Mouse (Mus musculus) kidney, postnatal 0 days (tissue): ENCODE measurements around the gene Dusp28. TPM values are rescaled to one million over a fixed set of nuclear protein-coding genes. Genes with fewer than 3 reads are reported as not detected.

Source experiments
- ATAC-seq: fragments of 200-750 bp; cut with Nextera tagmentation; replicated peaks from 2 replicates; pipeline ENCODE4 v1.8.0; 2017; ENCODE audit warnings: low read depth, moderate number of reproducible peaks, moderate TSS enrichment, moderate library complexity; ENCODE audit not compliant: low FRiP score
- DNase-seq: peaks from one replicate; pipeline ENCODE4 v3.0.0-alpha.2; 2016; ENCODE audit warnings: low spot score
- H3K27ac ChIP-seq: fragments of 300-500 bp; sonication (generic); 2 replicates; pipeline ENCODE4 v1.5.1; 2014; ENCODE audit warnings: mild to moderate bottlenecking
- H3K27me3 ChIP-seq: fragments of 300-500 bp; sonication (generic); 2 replicates; pipeline ENCODE4 v1.6.1; 2014; ENCODE audit warnings: low read length, mixed read lengths; ENCODE audit not compliant: insufficient read depth
- H3K36me3 ChIP-seq: fragments of 300-500 bp; sonication (generic); 2 replicates; pipeline ENCODE4 v1.6.1; 2014; ENCODE audit warnings: low read length, mixed read lengths; ENCODE audit not compliant: insufficient read depth
- H3K4me1 ChIP-seq: fragments of 300-500 bp; sonication (generic); replicated peaks from 2 replicates; pipeline ENCODE4 v1.6.1; 2014; ENCODE audit warnings: antibody characterized with exemption, low read length, mixed read lengths; ENCODE audit not compliant: insufficient read depth
- H3K4me2 ChIP-seq: fragments of 300-500 bp; sonication (generic); 2 replicates; pipeline ENCODE4 v1.6.1; 2014; ENCODE audit warnings: mild to moderate bottlenecking, low read length, moderate library complexity, mixed read lengths
- H3K4me3 ChIP-seq: fragments of 300-500 bp; sonication (generic); replicated peaks from 2 replicates; pipeline ENCODE4 v1.5.1; 2014; ENCODE audit warnings: low read depth, low read length
- H3K9ac ChIP-seq: fragments of 300-500 bp; sonication (generic); 2 replicates; pipeline ENCODE4 v1.6.1; 2014; ENCODE audit warnings: low read depth, low read length
- H3K9me3 ChIP-seq: fragments of 300-500 bp; sonication (generic); replicated peaks from 2 replicates; pipeline ENCODE4 v1.6.1; 2016; ENCODE audit warnings: low read length, inconsistent platforms, mixed read lengths
- CTCF ChIP-seq: IDR thresholded peaks from 2 replicates; pipeline ENCODE4 v1.5.1; 2016; ENCODE audit warnings: antibody characterized with exemption, low read depth, mild to moderate bottlenecking, moderate library complexity
- WGBS: fragments of 180-500 bp; shearing (Covaris S2); extraction: QIAGEN DNeasy Blood & Tissue Kit; methylation state at CpG from one replicate; pipeline ENCODE4 v1.1.7; 2014; 5-methylcytosine and 5-hydroxymethylcytosine counted together
- polyA plus RNA-seq: library from polyadenylated mRNA; unstranded; fragments of >200 nt; fragmentation: Nextera tagmentation; extraction: Ambion mirVana; gene quantifications from 2 replicates; pipeline ENCODE4 v1.2.1, GENCODE M21; 2015

Gene Dusp28
- polyA plus RNA-seq, 1 experiment from 2014 or later = 22.3 TPM

- Histone ChIP-seq H3K27me3 (no peaks in the 10 kb centered on the region), H3K9me3 (no peaks in the 10 kb centered on the region), H3K36me3 (peaks cover 18% of the 10 kb centered on the region), H3K4me1 (peaks cover 21% of the 10 kb centered on the region), H3K4me3 (peak overlapping the region; percentile 76), H3K4me2 (peak overlapping the region; percentile 95), H3K27ac (peak overlapping the region; percentile 94), H3K9ac (peak overlapping the region; percentile 89)
- ATAC-seq (peak; percentile 14; the same call in 1 of the 2 replicates), DNase-seq (peak; percentile 69)
- TF ChIP-seq CTCF = no peak
- 1% methylated on average over 48 of the region's 85 CpGs for WGBS
Observed at GRCm38 (mm10) chr1:92910925-92911720, 4.3 kb downstream of the Dusp28 start.

- ATAC-seq (no peak), DNase-seq (no peak)
- WGBS = 34% methylated on average over 8 of the region's 8 CpGs
- Histone ChIP-seq H3K27ac (peak overlapping the region; percentile 94), H3K36me3 (peaks cover 24% of the 10 kb centered on the region), H3K4me2 (peak overlapping the region; percentile 95), H3K4me3 (peak overlapping the region; percentile 76), H3K9ac (peak overlapping the region; percentile 89), H3K27me3 (no peaks in the 10 kb centered on the region), H3K4me1 (peaks cover 21% of the 10 kb centered on the region), H3K9me3 (no peaks in the 10 kb centered on the region)
- no peak for TF ChIP-seq CTCF
Observed at GRCm38 (mm10) chr1:92911721-92912138, 4.9 kb downstream of the Dusp28 start.

GRCm38 (mm10) chr1:92912286-92912685 is 5.5 kb downstream of the Dusp28 start:
- 57% methylated on average over 1 of the region's 1 CpGs for WGBS
- peak overlapping the region; percentile 89; the same call in 1 of the 2 replicates for H3K9ac ChIP-seq
- ATAC-seq = no peak

GRCm38 (mm10) chr1:92914239-92914638 is 7.5 kb downstream of the Dusp28 start:
- ATAC-seq (no peak), DNase-seq (no peak)
- TF ChIP-seq CTCF = no peak
- Histone ChIP-seq H3K27ac (no peak overlapping the region), H3K9ac (no peak overlapping the region), H3K9me3 (no peaks in the 10 kb centered on the region), H3K27me3 (no peaks in the 10 kb centered on the region), H3K4me3 (no peak overlapping the region), H3K36me3 (peaks cover 47% of the 10 kb centered on the region), H3K4me2 (no peak overlapping the region), H3K4me1 (peaks cover 15% of the 10 kb centered on the region)
- WGBS = 63% methylated on average over 4 of the region's 4 CpGs

More at GRCm38 (mm10) chr1:92912286-92912685, 5.5 kb downstream of the Dusp28 start:
- peak overlapping the region; percentile 94; the same call in 1 of the 2 replicates for H3K27ac ChIP-seq
- peak overlapping the region; percentile 95 for H3K4me2 ChIP-seq
- H3K4me1 ChIP-seq = peaks cover 21% of the 10 kb centered on the region
- DNase-seq = peak; percentile 46
- peaks cover 28% of the 10 kb centered on the region for H3K36me3 ChIP-seq
- no peaks in the 10 kb centered on the region for H3K27me3 ChIP-seq
- no peaks in the 10 kb centered on the region for H3K9me3 ChIP-seq
- peak; percentile 53 for TF ChIP-seq CTCF
- peak overlapping the region; percentile 76 for H3K4me3 ChIP-seq

GRCm38 (mm10) chr1:92914993-92915392 is 8.2 kb downstream of the Dusp28 start:
- Histone ChIP-seq H3K36me3 (peaks cover 55% of the 10 kb centered on the region), H3K4me3 (no peak overlapping the region), H3K27ac (no peak overlapping the region), H3K9ac (no peak overlapping the region), H3K27me3 (no peaks in the 10 kb centered on the region), H3K4me1 (peaks cover 9% of the 10 kb centered on the region), H3K4me2 (no peak overlapping the region), H3K9me3 (no peaks in the 10 kb centered on the region)
- no peak for ATAC-seq
- 88% methylated on average over 11 of the region's 11 CpGs for WGBS
- DNase-seq = no peak
- no peak for TF ChIP-seq CTCF

- Histone ChIP-seq H3K36me3 (peaks cover 62% of the 10 kb centered on the region), H3K4me1 (peaks cover 7% of the 10 kb centered on the region), H3K9ac (no peak overlapping the region), H3K4me2 (no peak overlapping the region), H3K27me3 (no peaks in the 10 kb centered on the region), H3K27ac (no peak overlapping the region), H3K9me3 (no peaks in the 10 kb centered on the region), H3K4me3 (no peak overlapping the region)
- DNase-seq = no peak
- 91% methylated on average over 9 of the region's 9 CpGs for WGBS
- no peak for TF ChIP-seq CTCF
- no peak for ATAC-seq
Observed at GRCm38 (mm10) chr1:92916725-92917124, 9.9 kb downstream of the Dusp28 start.
